Mouse (Mus musculus) kidney, postnatal 0 days (tissue): ENCODE measurements around the gene Farsb. TPM values are rescaled to one million over a fixed set of nuclear protein-coding genes. Genes with fewer than 3 reads are reported as not detected.

Source experiments
- ATAC-seq: fragments of 200-750 bp; cut with Nextera tagmentation; replicated peaks from 2 replicates; pipeline ENCODE4 v1.8.0; 2017; ENCODE audit warnings: low read depth, moderate number of reproducible peaks, moderate TSS enrichment, moderate library complexity; ENCODE audit not compliant: low FRiP score
- DNase-seq: peaks from one replicate; pipeline ENCODE4 v3.0.0-alpha.2; 2016; ENCODE audit warnings: low spot score
- H3K27ac ChIP-seq: fragments of 300-500 bp; sonication (generic); 2 replicates; pipeline ENCODE4 v1.5.1; 2014; ENCODE audit warnings: mild to moderate bottlenecking
- H3K27me3 ChIP-seq: fragments of 300-500 bp; sonication (generic); 2 replicates; pipeline ENCODE4 v1.6.1; 2014; ENCODE audit warnings: low read length, mixed read lengths; ENCODE audit not compliant: insufficient read depth
- H3K36me3 ChIP-seq: fragments of 300-500 bp; sonication (generic); 2 replicates; pipeline ENCODE4 v1.6.1; 2014; ENCODE audit warnings: low read length, mixed read lengths; ENCODE audit not compliant: insufficient read depth
- H3K4me1 ChIP-seq: fragments of 300-500 bp; sonication (generic); replicated peaks from 2 replicates; pipeline ENCODE4 v1.6.1; 2014; ENCODE audit warnings: antibody characterized with exemption, low read length, mixed read lengths; ENCODE audit not compliant: insufficient read depth
- H3K4me2 ChIP-seq: fragments of 300-500 bp; sonication (generic); 2 replicates; pipeline ENCODE4 v1.6.1; 2014; ENCODE audit warnings: mild to moderate bottlenecking, low read length, moderate library complexity, mixed read lengths
- H3K4me3 ChIP-seq: fragments of 300-500 bp; sonication (generic); replicated peaks from 2 replicates; pipeline ENCODE4 v1.5.1; 2014; ENCODE audit warnings: low read depth, low read length
- H3K9ac ChIP-seq: fragments of 300-500 bp; sonication (generic); 2 replicates; pipeline ENCODE4 v1.6.1; 2014; ENCODE audit warnings: low read depth, low read length
- H3K9me3 ChIP-seq: fragments of 300-500 bp; sonication (generic); replicated peaks from 2 replicates; pipeline ENCODE4 v1.6.1; 2016; ENCODE audit warnings: low read length, inconsistent platforms, mixed read lengths
- CTCF ChIP-seq: IDR thresholded peaks from 2 replicates; pipeline ENCODE4 v1.5.1; 2016; ENCODE audit warnings: antibody characterized with exemption, low read depth, mild to moderate bottlenecking, moderate library complexity
- WGBS: fragments of 180-500 bp; shearing (Covaris S2); extraction: QIAGEN DNeasy Blood & Tissue Kit; methylation state at CpG from one replicate; pipeline ENCODE4 v1.1.7; 2014; 5-methylcytosine and 5-hydroxymethylcytosine counted together
- polyA plus RNA-seq: library from polyadenylated mRNA; unstranded; fragments of >200 nt; fragmentation: Nextera tagmentation; extraction: Ambion mirVana; gene quantifications from 2 replicates; pipeline ENCODE4 v1.2.1, GENCODE M21; 2015

Farsb gene
- polyA plus RNA-seq, 1 experiment from 2014 or later = 94.3 TPM

GRCm38 (mm10) chr1:78440716-78441115 is 48.0 kb downstream of the Farsb start:
- no peaks in the 10 kb centered on the region for H3K4me1 ChIP-seq
- DNase-seq (peak; percentile 36), ATAC-seq (peak; percentile 46; the same call in 1 of the 2 replicates)
- no peak for TF ChIP-seq CTCF
- 0 out of 2 replicates have a peak overlapping the region, but pooled peaks have one; percentile 10 for H3K4me2 ChIP-seq
- H3K27me3 ChIP-seq = no peaks in the 10 kb centered on the region
- H3K4me3 ChIP-seq = no peak overlapping the region
- 68% methylated on average over 8 of the region's 8 CpGs for WGBS
- H3K9me3 ChIP-seq = no peaks in the 10 kb centered on the region
- no peak overlapping the region for H3K9ac ChIP-seq
- peak overlapping the region; percentile 51; the same call in 1 of the 2 replicates for H3K27ac ChIP-seq
- H3K36me3 ChIP-seq = peaks cover 15% of the 10 kb centered on the region; the same call in 1 of the 2 replicates

- Histone ChIP-seq H3K9ac (no peak overlapping the region), H3K27ac (peak overlapping the region; percentile 42; the same call in 1 of the 2 replicates), H3K4me2 (no peak overlapping the region), H3K27me3 (no peaks in the 10 kb centered on the region), H3K9me3 (no peaks in the 10 kb centered on the region), H3K4me1 (no peaks in the 10 kb centered on the region), H3K4me3 (no peak overlapping the region), H3K36me3 (0 out of 2 replicates have a peak, but pooled peaks cover 2% of the 10 kb centered on the region)
- DNase-seq = no peak
- ATAC-seq = no peak
- TF ChIP-seq CTCF = no peak
- WGBS = 69% methylated on average over 3 of the region's 3 CpGs
Measured at GRCm38 (mm10) chr1:78437150-78437549, 51.5 kb downstream of the Farsb start.

- 91% methylated on average over 1 of the region's 1 CpGs for WGBS
- Histone ChIP-seq H3K4me3 (no peak overlapping the region), H3K4me2 (no peak overlapping the region), H3K9ac (no peak overlapping the region), H3K4me1 (no peaks in the 10 kb centered on the region), H3K9me3 (no peaks in the 10 kb centered on the region), H3K27ac (no peak overlapping the region), H3K27me3 (no peaks in the 10 kb centered on the region), H3K36me3 (no peaks in the 10 kb centered on the region)
- TF ChIP-seq CTCF = no peak
- ATAC-seq (no peak), DNase-seq (no peak)
Measured at GRCm38 (mm10) chr1:78436445-78436844, 52.3 kb downstream of the Farsb start.

GRCm38 (mm10) chr1:78435967-78436366 is 52.7 kb downstream of the Farsb start:
- Histone ChIP-seq H3K4me3 (no peak overlapping the region), H3K9ac (no peak overlapping the region), H3K9me3 (no peaks in the 10 kb centered on the region), H3K27me3 (no peaks in the 10 kb centered on the region), H3K36me3 (no peaks in the 10 kb centered on the region), H3K27ac (peak overlapping the region; percentile 14; the same call in 1 of the 2 replicates), H3K4me1 (no peaks in the 10 kb centered on the region), H3K4me2 (no peak overlapping the region)
- ATAC-seq (peak; percentile 33; the same call in 1 of the 2 replicates), DNase-seq (no peak)
- TF ChIP-seq CTCF = no peak
- 42% methylated on average over 2 of the region's 2 CpGs for WGBS

- H3K27ac ChIP-seq = no peak overlapping the region
- WGBS = 91% methylated on average over 9 of the region's 9 CpGs
- no peak for TF ChIP-seq CTCF
- no peak for ATAC-seq
- no peaks in the 10 kb centered on the region for H3K27me3 ChIP-seq
- H3K36me3 ChIP-seq = no peaks in the 10 kb centered on the region
- H3K4me1 ChIP-seq = no peaks in the 10 kb centered on the region
- no peak for DNase-seq
- H3K9me3 ChIP-seq = no peaks in the 10 kb centered on the region
- no peak overlapping the region for H3K4me3 ChIP-seq
- no peak overlapping the region for H3K9ac ChIP-seq
- no peak overlapping the region for H3K4me2 ChIP-seq
Measured at GRCm38 (mm10) chr1:78433472-78433871, 55.2 kb downstream of the Farsb start.

- 0 out of 2 replicates have a peak, but pooled peaks cover 4% of the 10 kb centered on the region for H3K4me1 ChIP-seq
- DNase-seq (no peak), ATAC-seq (no peak)
- WGBS = 72% methylated on average over 11 of the region's 11 CpGs
- H3K36me3 ChIP-seq = no peaks in the 10 kb centered on the region
- H3K9ac ChIP-seq = no peak overlapping the region
- no peak for TF ChIP-seq CTCF
- H3K9me3 ChIP-seq = no peaks in the 10 kb centered on the region
- no peak overlapping the region for H3K27ac ChIP-seq
- H3K4me3 ChIP-seq = no peak overlapping the region
- H3K27me3 ChIP-seq = no peaks in the 10 kb centered on the region
- no peak overlapping the region for H3K4me2 ChIP-seq
Measured at GRCm38 (mm10) chr1:78428851-78429250, 59.8 kb downstream of the Farsb start.

GRCm38 (mm10) chr1:78426841-78427240 is 61.9 kb downstream of the Farsb start:
- Histone ChIP-seq H3K4me1 (0 out of 2 replicates have a peak, but pooled peaks cover 4% of the 10 kb centered on the region), H3K4me2 (no peak overlapping the region), H3K4me3 (no peak overlapping the region), H3K36me3 (no peaks in the 10 kb centered on the region), H3K27ac (no peak overlapping the region), H3K27me3 (no peaks in the 10 kb centered on the region), H3K9me3 (no peaks in the 10 kb centered on the region), H3K9ac (no peak overlapping the region)
- DNase-seq (no peak), ATAC-seq (no peak)
- no peak for TF ChIP-seq CTCF
- 71% methylated on average over 3 of the region's 3 CpGs for WGBS
